Mouse (Mus musculus): ENCODE data around the gene Kif6. TPM values are rescaled to one million over a fixed set of nuclear protein-coding genes. Genes with fewer than 3 reads are reported as not detected.

Kif6 gene
- 1 to 10 TPM; 2.3 to 2.6 TPM for total RNA-seq (2021)
- polyA plus RNA-seq (2012; rRNA removed) = 2.1 and 4.0 TPM in 2 replicates
- long read RNA-seq, partial matches to known transcripts = 0 of 2 reads
- long read RNA-seq, other reads (novel, unspliced or antisense) = 2 of 2 reads

- no peak within 1 kb of the TSS for H3K27ac ChIP-seq
- H3K4me1 ChIP-seq (ENCODE audit: control insufficient read depth, insufficient read depth, low read length) = no peaks in the 10 kb centered on the region
- peak within 1 kb of the TSS; percentile 43 for H3K4me3 ChIP-seq
- intact Hi-C loops (cut with DNase I) = no loop called here
- H3K27me3 ChIP-seq (ENCODE audit: control insufficient read depth, insufficient read depth, low read length) = no peaks in the 10 kb centered on the region
- H3K36me3 ChIP-seq (ENCODE audit: control insufficient read depth, insufficient read depth, low read length) = no peaks in the 10 kb centered on the region
- WGBS = 1% methylated on average over 27 of the region's 27 CpGs
- peak; percentile 78 for DNase-seq
- peak within 1 kb of the TSS; percentile 19; the same call in 1 of the 2 replicates for H3K9ac ChIP-seq (ENCODE audit: low read depth, low read length)
- 0 out of 2 replicates have a peak, but pooled peaks have one; percentile 37 for TF ChIP-seq POLR2A (IDR thresholded peaks at IDR 0.05; ENCODE audit: insufficient read depth, low read depth, low read length)
- TF ChIP-seq EP300 (IDR thresholded peaks at IDR 0.05; ENCODE audit: insufficient read depth, low read depth, low read length) = no peak
- H3K79me2 ChIP-seq (replicated peaks; ENCODE audit: control insufficient read depth, insufficient read depth, low read length) = no peaks in the 10 kb centered on the region
Measured at GRCm38 (mm10) chr17:49614577-49615235, at the start of gene Kif6. Gene Kif6 (plus strand): TSS chr17:49615136.

- intact Hi-C loops (cut with DNase I) = no loop called here
- no peak for TF ChIP-seq EP300 (IDR thresholded peaks at IDR 0.05; ENCODE audit: insufficient read depth, low read depth, low read length)
- TF ChIP-seq POLR2A (IDR thresholded peaks at IDR 0.05; ENCODE audit: insufficient read depth, low read depth, low read length) = no peak
- TF ChIP-seq CTCF (IDR thresholded peaks at IDR 0.05) = no peak
- Histone ChIP-seq H3K27me3 (ENCODE audit: control insufficient read depth, insufficient read depth, low read length) (no peaks in the 10 kb centered on the region), H3K4me1 (ENCODE audit: control insufficient read depth, insufficient read depth, low read length) (no peaks in the 10 kb centered on the region), H3K36me3 (ENCODE audit: control insufficient read depth, insufficient read depth, low read length) (no peaks in the 10 kb centered on the region), H3K4me3 (no peak overlapping the region), H3K79me2 (replicated peaks; ENCODE audit: control insufficient read depth, insufficient read depth, low read length) (no peaks in the 10 kb centered on the region), H3K27ac (no peak overlapping the region), H3K9ac (ENCODE audit: low read depth, low read length) (no peak overlapping the region)
- no peak for DNase-seq
- 80% methylated on average over 8 of the region's 8 CpGs for WGBS
Measured at GRCm38 (mm10) chr17:49568717-49569116, 46.2 kb upstream of the Kif6 start.

- no peak for TF ChIP-seq POLR2A (IDR thresholded peaks at IDR 0.05; ENCODE audit: insufficient read depth, low read depth, low read length)
- no peak for TF ChIP-seq CTCF (IDR thresholded peaks at IDR 0.05)
- no peak for TF ChIP-seq EP300 (IDR thresholded peaks at IDR 0.05; ENCODE audit: insufficient read depth, low read depth, low read length)
- no peaks in the 10 kb centered on the region for H3K36me3 ChIP-seq (ENCODE audit: control insufficient read depth, insufficient read depth, low read length)
- no peaks in the 10 kb centered on the region for H3K79me2 ChIP-seq (replicated peaks; ENCODE audit: control insufficient read depth, insufficient read depth, low read length)
- H3K4me1 ChIP-seq (ENCODE audit: control insufficient read depth, insufficient read depth, low read length) = no peaks in the 10 kb centered on the region
- 95% methylated on average over 3 of the region's 3 CpGs for whole genome bisulfite sequencing
- no peak overlapping the region for H3K9ac ChIP-seq (ENCODE audit: low read depth, low read length)
- intact Hi-C loops (cut with DNase I) = no loop called here
- no peaks in the 10 kb centered on the region for H3K27me3 ChIP-seq (ENCODE audit: control insufficient read depth, insufficient read depth, low read length)
- no peak for DNase-seq
- no peak overlapping the region for H3K27ac ChIP-seq
- no peak overlapping the region for H3K4me3 ChIP-seq
Measured at GRCm38 (mm10) chr17:49577321-49577720, 37.6 kb upstream of the Kif6 start.

DNA sequence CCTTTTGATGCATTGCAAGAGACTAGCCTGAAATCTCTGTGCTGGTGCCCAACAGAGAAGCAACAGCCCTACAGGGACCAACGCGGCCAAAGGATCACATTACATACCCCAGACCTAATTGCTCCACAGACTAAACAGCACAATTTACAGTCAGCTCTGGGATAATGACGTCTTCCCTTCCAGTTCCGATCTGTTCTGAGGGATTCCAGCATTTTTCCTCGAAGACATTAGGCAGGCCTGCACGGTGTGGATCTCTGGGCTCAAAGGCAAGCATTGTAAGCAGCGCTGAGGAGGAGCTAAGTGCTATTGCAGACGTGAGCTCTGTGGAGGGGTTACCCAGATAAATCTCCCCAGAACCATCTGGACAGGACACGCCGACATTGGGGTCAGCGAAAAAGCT is 32.5 kb upstream of the Kif6 start:
- no peak overlapping the region for H3K4me3 ChIP-seq
- no peaks in the 10 kb centered on the region for H3K36me3 ChIP-seq (ENCODE audit: control insufficient read depth, insufficient read depth, low read length)
- no peak for DNase-seq
- H3K27ac ChIP-seq = no peak overlapping the region
- H3K79me2 ChIP-seq (replicated peaks; ENCODE audit: control insufficient read depth, insufficient read depth, low read length) = no peaks in the 10 kb centered on the region
- intact Hi-C loops (cut with DNase I) = no loop called here
- H3K9ac ChIP-seq (ENCODE audit: low read depth, low read length) = no peak overlapping the region
- H3K27me3 ChIP-seq (ENCODE audit: control insufficient read depth, insufficient read depth, low read length) = no peaks in the 10 kb centered on the region
- 60% methylated on average over 11 of the region's 11 CpGs for WGBS
- no peak for TF ChIP-seq CTCF (IDR thresholded peaks at IDR 0.05)
- TF ChIP-seq EP300 (IDR thresholded peaks at IDR 0.05; ENCODE audit: insufficient read depth, low read depth, low read length) = no peak
- TF ChIP-seq POLR2A (IDR thresholded peaks at IDR 0.05; ENCODE audit: insufficient read depth, low read depth, low read length) = no peak
- no peaks in the 10 kb centered on the region for H3K4me1 ChIP-seq (ENCODE audit: control insufficient read depth, insufficient read depth, low read length)

DNA sequence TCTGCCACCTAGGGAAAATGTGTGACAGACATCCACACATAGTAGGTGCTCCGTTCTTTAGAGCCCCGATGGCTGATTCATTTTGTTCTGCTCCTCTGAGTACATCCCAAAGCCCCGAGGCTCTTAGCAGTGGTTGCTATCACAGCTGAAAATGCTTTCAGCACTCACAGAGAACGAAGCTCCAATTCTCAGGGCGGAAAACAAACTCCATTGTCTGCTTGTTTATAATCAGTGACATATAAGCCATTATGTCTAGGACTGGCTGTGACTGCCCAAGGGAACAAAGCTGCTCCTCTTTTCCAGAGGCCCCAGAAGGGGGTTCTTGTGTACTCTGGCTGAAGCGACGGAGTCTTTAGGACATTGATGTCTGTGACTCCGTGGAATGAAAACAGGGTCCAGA is 24.9 kb upstream of the Kif6 start:
- no peak for TF ChIP-seq POLR2A (IDR thresholded peaks at IDR 0.05; ENCODE audit: insufficient read depth, low read depth, low read length)
- TF ChIP-seq EP300 (IDR thresholded peaks at IDR 0.05; ENCODE audit: insufficient read depth, low read depth, low read length) = no peak
- Histone ChIP-seq H3K79me2 (replicated peaks; ENCODE audit: control insufficient read depth, insufficient read depth, low read length) (no peaks in the 10 kb centered on the region), H3K27ac (no peak overlapping the region), H3K4me1 (ENCODE audit: control insufficient read depth, insufficient read depth, low read length) (no peaks in the 10 kb centered on the region), H3K9ac (ENCODE audit: low read depth, low read length) (no peak overlapping the region), H3K36me3 (ENCODE audit: control insufficient read depth, insufficient read depth, low read length) (no peaks in the 10 kb centered on the region), H3K27me3 (ENCODE audit: control insufficient read depth, insufficient read depth, low read length) (no peaks in the 10 kb centered on the region), H3K4me3 (no peak overlapping the region)
- no peak for DNase-seq
- WGBS = 56% methylated on average over 8 of the region's 8 CpGs
- intact Hi-C loops (cut with DNase I) = no loop called here

GRCm38 (mm10) chr17:49605397-49605796 is 9.5 kb upstream of the Kif6 start:
- Histone ChIP-seq H3K36me3 (ENCODE audit: control insufficient read depth, insufficient read depth, low read length) (no peaks in the 10 kb centered on the region), H3K4me1 (ENCODE audit: control insufficient read depth, insufficient read depth, low read length) (no peaks in the 10 kb centered on the region), H3K27ac (no peak overlapping the region), H3K79me2 (replicated peaks; ENCODE audit: control insufficient read depth, insufficient read depth, low read length) (no peaks in the 10 kb centered on the region), H3K9ac (ENCODE audit: low read depth, low read length) (no peak overlapping the region), H3K4me3 (no peak overlapping the region), H3K27me3 (ENCODE audit: control insufficient read depth, insufficient read depth, low read length) (no peaks in the 10 kb centered on the region; the same call in 1 of the 2 replicates)
- 70% methylated on average over 4 of the region's 4 CpGs for WGBS
- TF ChIP-seq CTCF (IDR thresholded peaks at IDR 0.05) (peak; percentile 18), POLR2A (IDR thresholded peaks at IDR 0.05; ENCODE audit: insufficient read depth, low read depth, low read length) (no peak), EP300 (IDR thresholded peaks at IDR 0.05; ENCODE audit: insufficient read depth, low read depth, low read length) (no peak)
- DNase-seq = no peak
- intact Hi-C loops (cut with DNase I) = no loop called here

Measured in heart, adult 2 months (tissue).